Mouse (Mus musculus): ENCODE measurements around the gene Fam186b. TPM values are rescaled to one million over a fixed set of nuclear protein-coding genes. Genes with fewer than 3 reads are reported as not detected.

The Fam186b gene
- total and polyA plus RNA-seq, 2 experiments from 2014 or later, result 0.38 to 1.6 TPM

DNA sequence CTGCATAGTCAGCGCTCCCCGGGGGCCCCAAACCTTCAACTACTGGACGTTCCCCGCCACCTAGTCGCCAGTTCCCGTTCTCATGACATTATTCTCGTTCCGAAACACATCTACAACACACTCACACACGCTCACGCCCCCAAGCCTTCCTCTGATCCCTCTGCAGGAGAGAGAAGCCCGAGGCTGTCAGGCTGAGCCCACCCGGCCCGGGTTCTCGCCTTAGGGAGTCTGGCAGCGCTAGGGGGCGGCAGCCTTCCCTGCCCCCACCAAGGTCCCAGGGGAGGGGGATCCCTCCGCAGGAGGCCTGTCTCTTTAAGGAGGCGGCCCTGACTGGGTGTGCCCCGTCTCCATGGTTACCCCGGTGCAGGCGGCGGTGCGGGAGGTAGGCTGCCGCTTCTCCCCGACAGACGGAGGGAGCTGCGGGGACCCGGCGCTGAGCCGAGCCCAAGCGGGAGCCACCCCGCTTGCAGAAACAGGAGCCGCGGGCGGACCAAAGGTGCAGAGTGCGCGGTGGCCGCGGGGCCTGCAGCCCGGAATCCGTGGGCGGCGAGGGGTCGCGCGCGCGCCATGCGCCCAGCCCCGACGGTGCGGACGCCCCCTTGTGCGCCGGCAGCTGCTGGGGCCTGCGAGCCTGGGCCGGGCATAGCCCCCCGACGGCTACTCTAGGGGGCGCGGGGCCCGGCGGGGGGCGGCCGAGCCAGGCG lies 71.3 kb downstream of the Fam186b start, which contains the start of gene Kcnh3:
Gene Kcnh3 (plus strand): TSS at position 654 of the 704 bp plus-strand sequence.
- Histone ChIP-seq H3K9me3 (ENCODE audit: low read length) (no peaks in the 10 kb centered on the region), H3K9ac (replicated peaks; ENCODE audit: low read length, poor library complexity, severe bottlenecking) (0 out of 2 replicates have a peak within 1 kb of the TSS, but pooled peaks have one; percentile 42), H3K27me3 (ENCODE audit: insufficient read depth, low read length) (peaks cover 80% of the 10 kb centered on the region), H3K4me3 (ENCODE audit: low read depth, low read length) (peak within 1 kb of the TSS; percentile 38), H3K4me1 (ENCODE audit: insufficient read depth, low read length) (peaks cover 12% of the 10 kb centered on the region), H3K4me2 (ENCODE audit: low read depth, low read length, poor library complexity, severe bottlenecking) (peak within 1 kb of the TSS; percentile 57), H3K27ac (ENCODE audit: low read depth, low read length) (no peak within 1 kb of the TSS), H3K36me3 (ENCODE audit: insufficient read depth, low read length) (no peaks in the 10 kb centered on the region)
- DNase-seq (ENCODE audit: low spot score) (peak; percentile 25), ATAC-seq (ENCODE audit: low FRiP score) (no peak)
- TF ChIP-seq CTCF (IDR thresholded peaks at IDR 0.05), result 0 out of 2 replicates have a peak, but pooled peaks have one; percentile 14
- under 1% methylated on average over 46 of the region's 66 CpGs for WGBS

GRCm38 (mm10) chr15:99223585-99224207 lies 72.0 kb downstream of the Fam186b start:
- ATAC-seq (ENCODE audit: low FRiP score), result no peak
- no peaks in the 10 kb centered on the region for H3K9me3 ChIP-seq (ENCODE audit: low read length)
- H3K4me3 ChIP-seq (ENCODE audit: low read depth, low read length), result peak overlapping the region; percentile 38
- peaks cover 74% of the 10 kb centered on the region for H3K27me3 ChIP-seq (ENCODE audit: insufficient read depth, low read length)
- WGBS, result 2% methylated on average over 36 of the region's 46 CpGs
- H3K27ac ChIP-seq (ENCODE audit: low read depth, low read length), result no peak overlapping the region
- no peaks in the 10 kb centered on the region for H3K36me3 ChIP-seq (ENCODE audit: insufficient read depth, low read length)
- H3K4me2 ChIP-seq (ENCODE audit: low read depth, low read length, poor library complexity, severe bottlenecking), result peak overlapping the region; percentile 57
- H3K9ac ChIP-seq (replicated peaks; ENCODE audit: low read length, poor library complexity, severe bottlenecking), result 0 out of 2 replicates have a peak overlapping the region, but pooled peaks have one; percentile 42
- no peak for TF ChIP-seq CTCF (IDR thresholded peaks at IDR 0.05)
- DNase-seq (ENCODE audit: low spot score), result peak; percentile 3
- peaks cover 12% of the 10 kb centered on the region for H3K4me1 ChIP-seq (ENCODE audit: insufficient read depth, low read length)

DNA sequence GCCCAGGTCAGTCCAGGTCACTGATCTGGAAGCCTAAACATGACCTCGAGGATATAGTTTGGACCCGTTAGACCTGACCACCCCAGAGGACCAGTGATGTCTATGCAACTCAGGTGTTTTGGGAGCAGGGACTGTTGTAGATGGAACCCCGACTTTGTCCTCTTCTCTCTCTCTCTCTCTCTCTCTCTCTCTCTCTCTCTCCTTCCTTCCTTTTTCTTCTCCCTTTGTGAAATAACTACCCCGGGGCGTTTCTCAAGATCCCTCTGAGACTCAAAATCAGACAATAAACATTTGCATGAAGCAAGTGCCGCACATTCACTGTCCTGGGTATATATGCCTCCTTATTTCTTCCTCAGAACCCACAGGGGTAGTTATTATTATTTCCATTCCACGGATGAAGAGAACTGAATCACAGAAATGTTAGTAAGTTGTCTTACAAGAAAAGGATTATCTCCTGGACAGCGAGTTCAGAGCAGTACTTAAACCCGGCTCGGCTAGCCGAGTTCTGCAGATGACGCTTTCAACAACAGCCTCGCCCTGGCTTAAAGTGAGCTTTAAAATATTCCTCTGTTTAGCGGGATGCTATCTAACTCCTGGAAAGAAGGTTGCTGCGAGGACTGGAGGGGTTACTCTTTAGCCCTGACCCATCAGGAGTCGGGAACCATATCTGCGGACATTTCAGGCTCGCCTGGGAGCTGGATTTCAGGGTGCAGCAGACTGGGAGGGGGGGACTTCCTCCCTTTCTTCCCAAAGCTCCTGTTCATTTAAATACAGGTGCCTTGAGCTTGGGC lies 72.7 kb downstream of the Fam186b start:
- DNase-seq (ENCODE audit: low spot score) (no peak), ATAC-seq (ENCODE audit: low FRiP score) (no peak)
- peak overlapping the region; percentile 57 for H3K4me2 ChIP-seq (ENCODE audit: low read depth, low read length, poor library complexity, severe bottlenecking)
- no peak for TF ChIP-seq CTCF (IDR thresholded peaks at IDR 0.05)
- peaks cover 12% of the 10 kb centered on the region for H3K4me1 ChIP-seq (ENCODE audit: insufficient read depth, low read length)
- H3K4me3 ChIP-seq (ENCODE audit: low read depth, low read length), result peak overlapping the region; percentile 38
- no peak overlapping the region for H3K27ac ChIP-seq (ENCODE audit: low read depth, low read length)
- WGBS, result 3% methylated on average over 18 of the region's 18 CpGs
- H3K27me3 ChIP-seq (ENCODE audit: insufficient read depth, low read length), result peaks cover 66% of the 10 kb centered on the region
- H3K9ac ChIP-seq (replicated peaks; ENCODE audit: low read length, poor library complexity, severe bottlenecking), result no peak overlapping the region
- no peaks in the 10 kb centered on the region for H3K9me3 ChIP-seq (ENCODE audit: low read length)
- no peaks in the 10 kb centered on the region for H3K36me3 ChIP-seq (ENCODE audit: insufficient read depth, low read length)

GRCm38 (mm10) chr15:99221315-99221952 lies 74.3 kb downstream of the Fam186b start:
- Histone ChIP-seq H3K36me3 (ENCODE audit: insufficient read depth, low read length) (no peaks in the 10 kb centered on the region), H3K27ac (ENCODE audit: low read depth, low read length) (no peak overlapping the region), H3K27me3 (ENCODE audit: insufficient read depth, low read length) (peaks cover 51% of the 10 kb centered on the region), H3K4me2 (ENCODE audit: low read depth, low read length, poor library complexity, severe bottlenecking) (no peak overlapping the region), H3K4me1 (ENCODE audit: insufficient read depth, low read length) (peaks cover 12% of the 10 kb centered on the region), H3K4me3 (ENCODE audit: low read depth, low read length) (no peak overlapping the region), H3K9ac (replicated peaks; ENCODE audit: low read length, poor library complexity, severe bottlenecking) (no peak overlapping the region), H3K9me3 (ENCODE audit: low read length) (no peaks in the 10 kb centered on the region)
- no peak for DNase-seq (ENCODE audit: low spot score)
- WGBS, result 7% methylated on average over 8 of the region's 8 CpGs
- TF ChIP-seq CTCF (IDR thresholded peaks at IDR 0.05), result no peak
- ATAC-seq (ENCODE audit: low FRiP score), result no peak

Other genes with a start within 250 kb of the Fam186b start
- 9.8 and 11.2 TPM in 2 replicates for gene Prph, start 240.7 kb downstream of the Fam186b start, total RNA-seq (2014; rRNA removed)
- gene Prph, start 240.7 kb downstream of the Fam186b start, polyA plus RNA-seq (2015; fragmentation: Nextera tagmentation; extraction: Ambion mirVana), result 8.0 and 9.1 TPM in 2 replicates
- 1.6 and 4.1 TPM in 2 replicates for gene Troap, start 221.3 kb downstream of the Fam186b start, total RNA-seq (2014; rRNA removed)
- gene Troap, start 221.3 kb downstream of the Fam186b start, polyA plus RNA-seq (2015; fragmentation: Nextera tagmentation; extraction: Ambion mirVana), result 1.4 and 2.1 TPM in 2 replicates
- 17.7 and 21.1 TPM in 2 replicates for gene C1ql4, start 208.1 kb downstream of the Fam186b start, total RNA-seq (2014; rRNA removed)
- gene C1ql4, start 208.1 kb downstream of the Fam186b start, polyA plus RNA-seq (2015; fragmentation: Nextera tagmentation; extraction: Ambion mirVana), result 8.5 and 9.2 TPM in 2 replicates
- 0.61 and 0.88 TPM in 2 replicates for gene Dnajc22, start 202.7 kb downstream of the Fam186b start, total RNA-seq (2014; rRNA removed)
- 1.3 and 1.6 TPM in 2 replicates for gene Dnajc22, start 202.7 kb downstream of the Fam186b start, polyA plus RNA-seq (2015; fragmentation: Nextera tagmentation; extraction: Ambion mirVana)
- 27.8 and 31.8 TPM in 2 replicates for gene Spats2, start 170.0 kb downstream of the Fam186b start, total RNA-seq (2014; rRNA removed)
- gene Spats2, start 170.0 kb downstream of the Fam186b start, polyA plus RNA-seq (2015; fragmentation: Nextera tagmentation; extraction: Ambion mirVana), result 17.7 and 19.5 TPM in 2 replicates
- 1.6 and 3.6 TPM in 2 replicates for gene Kcnh3, start 71.0 kb downstream of the Fam186b start, total RNA-seq (2014; rRNA removed)
- 0.60 and 0.67 TPM in 2 replicates for gene Kcnh3, start 71.0 kb downstream of the Fam186b start, polyA plus RNA-seq (2015; fragmentation: Nextera tagmentation; extraction: Ambion mirVana)
- 223 and 225 TPM in 2 replicates for gene Mcrs1, start 43.9 kb downstream of the Fam186b start, total RNA-seq (2014; rRNA removed)
- 207 and 222 TPM in 2 replicates for gene Mcrs1, start 43.9 kb downstream of the Fam186b start, polyA plus RNA-seq (2015; fragmentation: Nextera tagmentation; extraction: Ambion mirVana)
- gene Prpf40b, start 801 bp downstream of the Fam186b start, total RNA-seq (2014; rRNA removed), result 95.5 and 97.9 TPM in 2 replicates
- 99.6 and 107 TPM in 2 replicates for gene Prpf40b, start 801 bp downstream of the Fam186b start, polyA plus RNA-seq (2015; fragmentation: Nextera tagmentation; extraction: Ambion mirVana)
- 13.5 and 15.5 TPM in 2 replicates for gene Fmnl3, start 74.6 kb upstream of the Fam186b start, total RNA-seq (2014; rRNA removed)
- gene Fmnl3, start 74.6 kb upstream of the Fam186b start, polyA plus RNA-seq (2015; fragmentation: Nextera tagmentation; extraction: Ambion mirVana), result 8.5 and 9.8 TPM in 2 replicates
- 270 and 327 TPM in 2 replicates for gene Tmbim6, start 97.0 kb upstream of the Fam186b start, total RNA-seq (2014; rRNA removed)
- 327 and 348 TPM in 2 replicates for gene Tmbim6, start 97.0 kb upstream of the Fam186b start, polyA plus RNA-seq (2015; fragmentation: Nextera tagmentation; extraction: Ambion mirVana)
- 20.2 and 24.1 TPM in 2 replicates for gene Nckap5l, start 161.9 kb upstream of the Fam186b start, total RNA-seq (2014; rRNA removed)
- 11.4 and 12.2 TPM in 2 replicates for gene Nckap5l, start 161.9 kb upstream of the Fam186b start, polyA plus RNA-seq (2015; fragmentation: Nextera tagmentation; extraction: Ambion mirVana)
- 11.7 and 12.4 TPM in 2 replicates for gene Bcdin3d, start 178.8 kb upstream of the Fam186b start, total RNA-seq (2014; rRNA removed)
- gene Bcdin3d, start 178.8 kb upstream of the Fam186b start, polyA plus RNA-seq (2015; fragmentation: Nextera tagmentation; extraction: Ambion mirVana), result 12.6 and 14.6 TPM in 2 replicates
- gene Faim2, start 232.3 kb upstream of the Fam186b start, total RNA-seq (2014; rRNA removed), result 42.0 and 42.1 TPM in 2 replicates
- gene Faim2, start 232.3 kb upstream of the Fam186b start, polyA plus RNA-seq (2015; fragmentation: Nextera tagmentation; extraction: Ambion mirVana), result 72.0 and 82.5 TPM in 2 replicates